Mouse (Mus musculus) c-Kit-positive CD71-positive TER-119-negative erythroid progenitor cells, embryonic 14.5 days (primary cell): Measurements from ENCODE around the gene Fndc3b.
"Not testable (repeated sequence)": the region's sequence is repeated elsewhere in the genome, so short reads cannot be mapped to it uniquely, and the experiment has no call there.

ENCODE experiments used
- DNase-seq: peaks from one replicate; pipeline ENCODE4 v3.0.0-alpha.2; 2013; ENCODE audit warnings: low read depth

Gene Fndc3b

DNA sequence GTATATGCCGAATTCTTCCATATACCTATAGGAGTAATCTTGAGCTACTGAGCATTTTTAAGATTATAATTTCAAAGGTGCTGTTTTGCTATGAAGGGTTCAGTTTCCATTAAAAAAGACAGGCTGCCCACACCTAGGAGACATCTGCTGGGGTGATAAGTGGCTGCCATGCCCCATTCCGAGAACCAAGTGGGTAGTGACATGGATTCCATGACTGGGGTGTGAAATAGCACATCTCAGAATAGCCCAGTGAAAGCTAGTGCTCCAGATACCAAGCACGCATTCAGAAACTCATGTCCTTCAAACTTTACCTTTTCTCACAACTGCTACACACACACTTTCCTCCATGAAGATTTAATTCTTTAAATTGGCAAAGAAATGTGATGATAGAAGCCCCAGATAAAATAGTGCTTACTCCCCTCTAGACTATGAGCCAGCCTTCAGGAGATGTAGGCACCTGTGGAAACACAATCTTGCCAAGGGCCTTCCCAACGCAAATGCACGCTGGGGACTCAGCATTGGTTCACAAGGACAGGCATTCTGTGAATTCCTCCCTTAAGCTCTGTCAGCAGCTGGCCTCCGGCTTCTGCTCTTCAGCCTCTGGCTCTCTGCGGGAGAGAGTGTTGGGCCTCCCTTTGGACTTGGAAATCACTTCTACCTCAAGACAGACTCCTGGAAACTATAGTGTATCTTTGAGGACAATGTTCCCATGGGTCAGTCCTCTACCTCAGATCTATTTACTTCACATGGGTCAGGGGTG is 207.6 kb downstream of the Fndc3b start:
- no peak for DNase-seq

- DNase-seq: no peak
These were observed 215.6 kb downstream of the Fndc3b start for GRCm38 (mm10) chr3:27495296-27496073.

GRCm38 (mm10) chr3:27494698-27495097 is 216.4 kb downstream of the Fndc3b start:
- no peak for DNase-seq

GRCm38 (mm10) chr3:27494066-27494465 is 217.0 kb downstream of the Fndc3b start:
- no peak for DNase-seq

- no peak for DNase-seq
These were observed 219.3 kb downstream of the Fndc3b start for GRCm38 (mm10) chr3:27491821-27492220.

GRCm38 (mm10) chr3:27491367-27491766 is 219.7 kb downstream of the Fndc3b start:
- DNase-seq: no peak

- no peak for DNase-seq
These were observed 220.2 kb downstream of the Fndc3b start for GRCm38 (mm10) chr3:27490891-27491290.

DNA sequence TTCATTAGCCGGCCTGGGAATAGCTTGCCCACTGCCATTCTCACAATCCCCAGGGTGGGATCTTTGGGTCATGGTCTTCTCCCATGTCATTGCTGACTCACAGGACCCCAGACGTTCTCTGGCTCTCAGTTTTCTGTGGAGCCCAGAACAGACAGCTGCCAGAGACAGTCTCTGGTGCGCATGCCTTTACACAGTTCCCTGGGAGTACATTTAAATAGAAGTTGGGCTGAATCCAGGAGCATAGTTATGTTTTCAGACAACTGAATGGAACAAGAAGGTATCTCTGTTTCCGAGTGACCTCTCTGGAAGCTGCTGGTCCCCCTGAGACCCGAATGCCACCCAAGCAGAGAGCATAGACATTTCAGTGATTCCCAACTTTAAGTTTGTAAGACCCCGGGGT is 221.6 kb downstream of the Fndc3b start:
- no peak for DNase-seq

- no peak for DNase-seq
These were observed 226.0 kb downstream of the Fndc3b start for GRCm38 (mm10) chr3:27485141-27485540.

DNA sequence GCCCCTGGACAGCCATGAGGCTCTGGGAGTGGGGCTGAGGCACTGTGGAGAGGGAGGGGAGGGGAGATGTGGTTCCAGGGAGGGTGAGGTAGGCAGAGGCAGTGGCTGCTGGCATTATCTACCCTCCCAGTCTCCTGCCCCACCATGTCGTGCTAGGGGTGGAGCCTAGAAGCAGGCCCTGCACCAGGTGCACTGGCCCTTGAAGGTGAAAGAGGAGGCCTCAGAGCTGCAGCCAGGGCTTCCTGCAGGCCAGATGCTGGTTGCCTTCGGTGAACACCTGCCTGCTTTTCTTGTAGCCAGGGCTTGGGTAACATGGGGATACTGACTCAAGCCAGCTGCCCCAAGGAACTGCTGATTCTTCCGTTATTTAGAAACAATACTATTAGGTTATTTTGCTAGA is 226.4 kb downstream of the Fndc3b start:
- no peak for DNase-seq

DNA sequence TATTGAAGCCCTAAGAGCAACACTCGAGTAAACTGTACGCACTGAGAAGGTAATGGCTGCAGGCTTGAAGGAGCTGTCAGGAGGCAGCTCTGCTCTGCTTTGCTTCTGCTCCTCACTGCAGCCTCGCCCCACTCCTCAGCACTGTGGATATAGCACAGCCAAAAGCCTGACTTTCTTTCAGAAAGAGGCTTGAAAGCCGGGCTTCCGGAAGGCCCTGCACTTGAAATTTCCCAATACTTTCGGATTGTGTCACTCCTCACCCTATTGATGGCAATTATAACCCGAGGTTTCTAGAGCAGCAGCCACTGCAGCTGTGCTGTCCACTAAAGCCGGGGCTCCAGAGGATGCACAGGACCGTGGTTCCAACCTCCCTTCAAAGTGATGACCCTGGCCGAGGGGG is 227.3 kb downstream of the Fndc3b start:
- DNase-seq: no peak

- no peak for DNase-seq
These were observed 227.8 kb downstream of the Fndc3b start for GRCm38 (mm10) chr3:27483321-27483720.

GRCm38 (mm10) chr3:27481738-27482137 is 229.4 kb downstream of the Fndc3b start:
- no peak for DNase-seq

- no peak for DNase-seq
These were observed 231.7 kb downstream of the Fndc3b start for GRCm38 (mm10) chr3:27479378-27479777.

GRCm38 (mm10) chr3:27478563-27479156 is 232.4 kb downstream of the Fndc3b start:
- no peak for DNase-seq

DNA sequence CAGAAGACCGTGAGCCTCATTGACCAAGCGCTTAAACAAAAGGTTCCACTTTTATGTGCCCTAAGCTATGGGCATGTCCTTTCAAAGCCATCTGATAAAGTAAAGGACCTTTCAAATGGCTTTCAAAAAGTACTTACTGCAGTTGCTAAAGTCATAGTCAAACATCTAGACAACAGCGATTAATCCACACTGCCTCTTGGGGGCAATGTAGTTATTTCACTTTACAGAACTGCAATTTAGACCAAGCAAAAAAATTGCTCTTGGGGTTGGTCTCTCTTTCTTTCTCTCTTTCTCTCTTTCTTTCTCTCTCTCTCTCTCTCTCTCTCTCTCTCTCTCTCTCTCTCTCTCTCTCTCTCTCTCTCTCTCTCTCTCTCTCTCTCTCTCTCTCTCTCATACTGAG is 233.4 kb downstream of the Fndc3b start:
- DNase-seq: not testable (repeated sequence)

GRCm38 (mm10) chr3:27475899-27476298 is 235.2 kb downstream of the Fndc3b start:
- DNase-seq: no peak

DNA sequence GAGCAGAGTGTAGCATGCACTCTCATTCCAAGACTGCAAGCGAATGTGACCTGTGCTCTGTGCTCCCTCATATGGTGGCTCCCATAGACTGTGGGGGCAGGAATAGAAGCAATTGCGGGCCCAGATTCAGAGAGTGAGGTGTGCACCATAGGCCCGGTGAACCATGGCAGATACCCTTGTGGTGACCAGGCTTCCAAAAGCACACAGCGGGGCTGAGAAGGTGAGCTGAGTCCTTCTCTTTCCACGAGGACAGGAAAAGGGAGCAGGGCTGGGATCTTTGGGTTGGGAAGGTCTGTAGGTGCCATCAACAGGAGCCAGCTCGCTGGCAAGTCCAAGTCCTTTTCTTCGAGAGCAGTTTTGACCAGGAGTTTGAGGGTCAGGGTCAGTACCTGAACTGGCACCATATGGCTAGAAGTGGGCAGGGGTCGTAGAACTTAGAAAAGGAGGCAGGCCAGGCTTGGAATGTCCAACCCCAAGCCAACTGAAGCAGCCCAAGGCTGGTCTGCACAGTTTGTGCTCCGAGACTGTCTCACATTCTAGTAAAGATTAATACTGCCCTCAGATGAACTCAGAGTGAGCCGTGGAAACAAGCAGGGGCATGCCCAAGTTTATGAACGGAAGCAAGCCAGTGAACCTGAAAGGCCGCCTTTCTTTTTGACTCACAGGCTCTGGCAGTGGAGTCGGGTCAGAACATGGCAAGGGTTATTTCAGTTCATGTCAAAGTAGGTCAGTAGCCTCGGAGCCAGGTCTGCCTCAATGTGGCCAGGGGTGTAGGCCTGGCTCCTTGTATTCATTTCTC is 237.1 kb downstream of the Fndc3b start:
- no peak for DNase-seq

DNA sequence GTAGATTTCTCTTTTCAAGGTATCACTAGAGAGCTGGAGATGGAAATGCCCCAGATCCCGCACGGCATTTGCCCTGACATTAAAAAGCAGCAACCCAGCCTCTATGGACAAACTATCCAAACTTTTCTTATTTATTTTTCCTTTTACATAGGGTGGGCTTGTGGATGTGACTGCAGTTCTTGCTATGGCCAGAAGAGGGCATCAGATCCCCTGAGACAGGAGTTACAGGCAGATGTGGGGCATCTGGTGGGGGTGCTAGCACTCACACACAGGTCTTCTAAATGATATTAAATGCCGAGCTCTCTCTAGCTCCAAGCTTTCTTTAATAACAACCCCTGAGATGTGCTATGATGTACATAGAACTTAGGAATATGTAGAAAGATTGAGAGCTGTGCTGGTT is 238.3 kb downstream of the Fndc3b start:
- no peak for DNase-seq

DNA sequence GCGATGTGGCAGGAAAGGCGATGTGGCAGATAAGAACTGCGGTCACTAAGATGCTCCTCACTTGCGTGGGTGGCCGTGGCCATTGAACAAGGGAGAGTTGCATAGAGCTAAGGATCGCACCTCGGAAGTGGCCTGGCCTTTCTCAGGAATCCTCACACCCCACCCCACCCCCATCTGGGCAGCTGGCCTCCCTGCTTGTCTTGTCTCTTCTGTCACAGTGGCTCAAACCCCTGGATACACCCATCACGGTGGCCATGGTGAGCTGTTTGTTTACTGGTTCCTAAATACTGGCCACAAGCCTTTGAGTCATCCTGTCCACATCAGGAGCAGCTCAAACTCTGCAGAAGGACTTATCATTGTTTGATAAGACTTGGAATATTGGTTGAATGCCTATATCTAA is 240.3 kb downstream of the Fndc3b start:
- no peak for DNase-seq

DNA sequence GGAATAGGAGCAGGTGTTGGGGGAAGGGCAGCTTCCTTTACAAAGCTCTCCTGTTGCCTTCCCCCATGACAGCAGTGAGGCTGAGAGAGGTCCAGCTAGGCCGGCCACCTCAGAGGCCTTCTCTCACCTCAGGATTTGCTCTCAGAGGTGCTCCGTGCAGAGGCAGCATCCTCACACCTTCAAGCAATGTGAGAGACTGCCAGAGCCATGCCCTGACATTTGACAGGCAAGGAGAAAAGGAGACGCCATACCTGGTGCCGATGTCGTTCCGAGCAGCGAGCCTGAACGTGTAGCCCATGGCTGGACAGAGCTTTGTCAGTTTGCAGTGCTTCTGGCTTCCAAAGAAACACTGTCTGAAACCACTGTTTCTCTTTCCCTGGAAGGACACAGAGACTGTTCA is 241.1 kb downstream of the Fndc3b start:
- DNase-seq: no peak

GRCm38 (mm10) chr3:27467505-27468020 is 243.5 kb downstream of the Fndc3b start:
- DNase-seq: no peak
